Mouse (Mus musculus) lung, adult 2 months (tissue): ENCODE data around the gene Fkbp7.

Source experiments
- CTCF ChIP-seq: fragments of 200-500 bp; IDR thresholded peaks from 2 replicates; pipeline ENCODE4 v1.5.1; 2011; ENCODE audit warnings: mild to moderate bottlenecking, low read length, control low read depth; ENCODE audit not compliant: insufficient read depth
- POLR2A ChIP-seq: fragments of 200-500 bp; IDR thresholded peaks from 2 replicates; pipeline ENCODE4 v1.6.1; 2011; ENCODE audit warnings: low read depth, mild to moderate bottlenecking, control low read depth, low read length, borderline replicate concordance; ENCODE audit errors: extremely low read depth

GRCm38 (mm10) chr2:76702188-76702587 lies 29.3 kb upstream of the Fkbp7 start:
- no peak for TF ChIP-seq POLR2A
- no peak for TF ChIP-seq CTCF
